Mouse (Mus musculus) small intestine, adult 2 months (tissue): ENCODE results near the gene Zbtb25.

Experiments
- CTCF ChIP-seq: fragments of 200-500 bp; IDR thresholded peaks from 2 replicates; pipeline ENCODE4 v1.5.1; 2012; ENCODE audit warnings: low read depth, mild to moderate bottlenecking, control low read depth, inconsistent platforms, low read length, moderate library complexity, mixed read lengths; ENCODE audit not compliant: insufficient replicate concordance, insufficient read length; ENCODE audit errors: extremely low read depth
- POLR2A ChIP-seq: fragments of 200-500 bp; IDR thresholded peaks from 2 replicates; pipeline ENCODE4 v1.6.1; 2012; ENCODE audit warnings: low read depth, mild to moderate bottlenecking, control low read depth, inconsistent platforms, low read length, moderate library complexity

DNA sequence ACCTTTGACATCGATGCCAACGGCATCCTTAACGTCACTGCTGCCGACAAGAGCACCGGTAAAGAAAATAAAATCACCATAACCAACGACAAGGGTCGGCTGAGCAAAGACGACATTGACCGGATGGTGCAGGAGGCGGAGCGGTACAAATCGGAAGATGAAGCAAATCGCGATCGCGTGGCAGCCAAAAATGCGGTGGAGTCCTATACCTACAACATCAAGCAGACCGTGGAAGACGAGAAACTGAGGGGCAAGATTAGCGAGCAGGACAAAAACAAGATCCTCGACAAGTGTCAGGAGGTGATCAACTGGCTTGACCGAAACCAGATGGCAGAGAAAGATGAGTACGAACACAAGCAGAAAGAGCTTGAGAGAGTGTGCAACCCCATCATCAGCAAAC lies 36.6 kb upstream of the Zbtb25 start:
- no peak for TF ChIP-seq POLR2A
- TF ChIP-seq CTCF, result no peak
